Mouse (Mus musculus) thymus, adult 2 months (tissue): ENCODE measurements around the gene Tnxb.
"Not testable (repeated sequence)": the region's sequence is repeated elsewhere in the genome, so short reads cannot be mapped to it uniquely, and the experiment has no call there.

Source experiments
- CTCF ChIP-seq: fragments of 200-500 bp; IDR thresholded peaks from 2 replicates; pipeline ENCODE4 v1.5.1; 2012; ENCODE audit warnings: mild to moderate bottlenecking, control low read depth, low read length, moderate library complexity, borderline replicate concordance; ENCODE audit not compliant: control insufficient read depth, poor library complexity, insufficient read depth; ENCODE audit errors: extremely low read depth
- POLR2A ChIP-seq: fragments of 200-500 bp; IDR thresholded peaks from 2 replicates; pipeline ENCODE4 v1.6.1; 2012; ENCODE audit warnings: mild to moderate bottlenecking, low read length, control low read depth, moderate library complexity; ENCODE audit not compliant: control insufficient read depth, poor library complexity, insufficient read depth; ENCODE audit errors: extremely low read depth

- TF ChIP-seq POLR2A, CTCF: not testable (repeated sequence)
Observed at GRCm38 (mm10) chr17:34719886-34720285, 49.6 kb downstream of the Tnxb start.
